Mouse (Mus musculus) granulocyte monocyte progenitor cell, adult 5-6 weeks (primary cell): ENCODE data around the gene Rab40c. TPM values are rescaled to one million over a fixed set of nuclear protein-coding genes. Genes with fewer than 3 reads are reported as not detected.

ENCODE experiments used
- ATAC-seq: replicated peaks from 2 replicates; pipeline ENCODE4 v1.8.0; 2016; ENCODE audit warnings: mild to moderate bottlenecking, moderate TSS enrichment, inconsistent platforms; ENCODE audit not compliant: poor library complexity, severe bottlenecking
- total RNA-seq, 2 experiments: library from RNA; stranded (forward) in 1 of 2; stranded (reverse) in 1 of 2; fragments of 200-712, 200-1000 nt in 1 of 2; fragments of >200 nt in 1 of 2; fragmentation: Nextera tagmentation in 1 of 2; gene quantifications; 2 replicates each; pipeline ENCODE4 v1.2.3; 2014 to 2017

The Rab40c gene
- total RNA-seq, 2 experiments from 2014 or later = 11.8 to 15.9 TPM

- ATAC-seq = no peak
Measured at GRCm38 (mm10) chr17:25911816-25912215, 7.7 kb downstream of the Rab40c start.

GRCm38 (mm10) chr17:25907640-25908039, 11.9 kb downstream of the Rab40c start:
- no peak for ATAC-seq

- no peak for ATAC-seq
Measured at GRCm38 (mm10) chr17:25903061-25903460, 16.5 kb downstream of the Rab40c start.

GRCm38 (mm10) chr17:25900193-25900592, 19.3 kb downstream of the Rab40c start:
- no peak for ATAC-seq

GRCm38 (mm10) chr17:25895891-25896290, 23.6 kb downstream of the Rab40c start:
- ATAC-seq = no peak

GRCm38 (mm10) chr17:25895415-25895814, 24.1 kb downstream of the Rab40c start:
- ATAC-seq = peak; percentile 27; the same call in 1 of the 2 replicates

- ATAC-seq = peak; percentile 85
Measured at GRCm38 (mm10) chr17:25893975-25894617, 25.4 kb downstream of the Rab40c start.

- ATAC-seq = no peak
Measured at GRCm38 (mm10) chr17:25888837-25889236, 30.7 kb downstream of the Rab40c start.

- no peak for ATAC-seq
Measured at GRCm38 (mm10) chr17:25887467-25887866, 32.1 kb downstream of the Rab40c start.

- no peak for ATAC-seq
Measured at GRCm38 (mm10) chr17:25886806-25887205, 32.7 kb downstream of the Rab40c start.

GRCm38 (mm10) chr17:25885636-25886035, 33.9 kb downstream of the Rab40c start:
- ATAC-seq = peak; percentile 33; the same call in 1 of the 2 replicates

GRCm38 (mm10) chr17:25883824-25884223, 35.7 kb downstream of the Rab40c start:
- no peak for ATAC-seq

- no peak for ATAC-seq
Measured at GRCm38 (mm10) chr17:25883268-25883667, 36.3 kb downstream of the Rab40c start.

GRCm38 (mm10) chr17:25882306-25882705, 37.2 kb downstream of the Rab40c start:
- ATAC-seq = no peak

GRCm38 (mm10) chr17:25881691-25882090, 37.8 kb downstream of the Rab40c start:
- ATAC-seq = no peak

GRCm38 (mm10) chr17:25880913-25881641, 38.5 kb downstream of the Rab40c start:
- ATAC-seq = no peak

GRCm38 (mm10) chr17:25880196-25880910, 39.2 kb downstream of the Rab40c start, which contains the start of gene Wfikkn1:
Gene Wfikkn1, minus strand, starts transcription at chr17:25880858.
- no peak for ATAC-seq

- no peak for ATAC-seq
Measured at GRCm38 (mm10) chr17:25879750-25880149, 39.8 kb downstream of the Rab40c start.

- no peak for ATAC-seq
Measured at GRCm38 (mm10) chr17:25879261-25879660, 40.3 kb downstream of the Rab40c start.

GRCm38 (mm10) chr17:25878611-25879180, 40.8 kb downstream of the Rab40c start:
- no peak for ATAC-seq
